Mouse (Mus musculus): ENCODE results near the gene Rbpms2. TPM values are rescaled to one million over a fixed set of nuclear protein-coding genes. Genes with fewer than 3 reads are reported as not detected.
"Not testable (repeated sequence)": the region's sequence is repeated elsewhere in the genome, so short reads cannot be mapped to it uniquely, and the experiment has no call there.

The Rbpms2 gene
- total RNA-seq, 1 experiment from 2014 or later: 61.0 TPM

- no peak for DNase-seq
These were observed 10.1 kb upstream of the Rbpms2 start for GRCm38 (mm10) chr9:65619311-65619710.

- DNase-seq: no peak
These were observed 8.3 kb upstream of the Rbpms2 start for GRCm38 (mm10) chr9:65621196-65621595.

GRCm38 (mm10) chr9:65621666-65622065, 7.8 kb upstream of the Rbpms2 start:
- DNase-seq: no peak

GRCm38 (mm10) chr9:65622826-65623225, 6.6 kb upstream of the Rbpms2 start:
- DNase-seq: no peak

- no peak for DNase-seq
These were observed 5.2 kb upstream of the Rbpms2 start for GRCm38 (mm10) chr9:65624266-65624665.

GRCm38 (mm10) chr9:65629767-65630630, 551 bp downstream of the Rbpms2 start:
- peak; percentile 87 for DNase-seq

GRCm38 (mm10) chr9:65630631-65631353, 1.3 kb downstream of the Rbpms2 start:
- peak; percentile 73 for DNase-seq

GRCm38 (mm10) chr9:65631354-65632021, 2.0 kb downstream of the Rbpms2 start:
- no peak for DNase-seq

GRCm38 (mm10) chr9:65635766-65636165, 6.3 kb downstream of the Rbpms2 start:
- DNase-seq: no peak

- no peak for DNase-seq
These were observed 7.5 kb downstream of the Rbpms2 start for GRCm38 (mm10) chr9:65636926-65637325.

GRCm38 (mm10) chr9:65639065-65639464, 9.6 kb downstream of the Rbpms2 start:
- no peak for DNase-seq

- peak; percentile 34 for DNase-seq
These were observed 11.5 kb downstream of the Rbpms2 start for GRCm38 (mm10) chr9:65640838-65641410.

GRCm38 (mm10) chr9:65641446-65642052, 12.1 kb downstream of the Rbpms2 start:
- no peak for DNase-seq

GRCm38 (mm10) chr9:65642546-65642945, 13.1 kb downstream of the Rbpms2 start:
- DNase-seq: no peak

- DNase-seq: peak; percentile 47
These were observed 15.5 kb downstream of the Rbpms2 start for GRCm38 (mm10) chr9:65644960-65645359.

- DNase-seq: no peak
These were observed 16.5 kb downstream of the Rbpms2 start for GRCm38 (mm10) chr9:65645984-65646383.

GRCm38 (mm10) chr9:65646782-65647181, 17.3 kb downstream of the Rbpms2 start:
- DNase-seq: peak; percentile 38

- DNase-seq: no peak
These were observed 19.3 kb downstream of the Rbpms2 start for GRCm38 (mm10) chr9:65648730-65649129.

- DNase-seq: no peak
These were observed 20.5 kb downstream of the Rbpms2 start for GRCm38 (mm10) chr9:65649997-65650396.

- not testable (repeated sequence) for DNase-seq
These were observed 22.5 kb downstream of the Rbpms2 start for GRCm38 (mm10) chr9:65651957-65652356.

- no peak for DNase-seq
These were observed 24.3 kb downstream of the Rbpms2 start for GRCm38 (mm10) chr9:65653741-65654140.

GRCm38 (mm10) chr9:65654700-65655237, 25.3 kb downstream of the Rbpms2 start:
- no peak for DNase-seq
